Mouse (Mus musculus) retina, embryonic 14.5 days (tissue): ENCODE measurements at regions not wholly inside any gene's neighbourhood (a gene's known extent, or its start where the extent isn't known, plus 50 kb on each side); places are given as distances from the start of the nearest gene placed in this dataset.

Experiments used
- DNase-seq: peaks from one replicate; pipeline ENCODE4 v3.0.0-alpha.2; 2015; ENCODE audit warnings: low spot score

GRCm38 (mm10) chr14:58202607-58203295, 132.4 kb downstream of the Fgf9 start:
- peak; percentile 21 for DNase-seq

- DNase-seq, result no peak
These were observed 119.6 kb downstream of the Fgf9 start for GRCm38 (mm10) chr14:58189948-58190347.

- DNase-seq, result no peak
These were observed 112.5 kb downstream of the Fgf9 start for GRCm38 (mm10) chr14:58182869-58183268.

- no peak for DNase-seq
These were observed 110.4 kb downstream of the Fgf9 start for GRCm38 (mm10) chr14:58180724-58181123.

GRCm38 (mm10) chr14:58175651-58176363, 105.5 kb downstream of the Fgf9 start:
- DNase-seq, result no peak

GRCm38 (mm10) chr14:58174512-58174911, 104.2 kb downstream of the Fgf9 start:
- DNase-seq, result no peak

GRCm38 (mm10) chr14:58168920-58169319, 98.6 kb downstream of the Fgf9 start:
- DNase-seq, result no peak
